Mouse (Mus musculus) stomach, embryonic 15.5 days (tissue): ENCODE measurements around the gene Atox1. TPM values are rescaled to one million over a fixed set of nuclear protein-coding genes. Genes with fewer than 3 reads are reported as not detected.

Experiments used
- ATAC-seq: fragments of 200-750 bp; cut with Nextera tagmentation; 2 replicates; pipeline ENCODE4 v1.8.0; 2017; ENCODE audit warnings: low read depth, moderate number of reproducible peaks, moderate TSS enrichment; ENCODE audit not compliant: insufficient read depth, low FRiP score
- H3K27ac ChIP-seq: fragments of 300-500 bp; sonication (generic); 2 replicates; pipeline ENCODE4 v1.5.1; 2015; ENCODE audit warnings: mild to moderate bottlenecking, inconsistent platforms
- H3K27me3 ChIP-seq: fragments of 300-500 bp; sonication (generic); replicated peaks from 2 replicates; pipeline ENCODE4 v1.6.1; 2015; ENCODE audit warnings: inconsistent platforms
- H3K36me3 ChIP-seq: fragments of 300-500 bp; sonication (generic); 2 replicates; pipeline ENCODE4 v1.6.1; 2015; ENCODE audit warnings: inconsistent platforms
- H3K4me1 ChIP-seq: fragments of 300-500 bp; sonication (generic); 2 replicates; pipeline ENCODE4 v1.6.1; 2015; ENCODE audit warnings: inconsistent platforms
- H3K4me2 ChIP-seq: fragments of 300-500 bp; sonication (generic); 2 replicates; pipeline ENCODE4 v1.6.1; 2015; ENCODE audit warnings: mild to moderate bottlenecking, inconsistent platforms
- H3K4me3 ChIP-seq: fragments of 300-500 bp; sonication (generic); replicated peaks from 2 replicates; pipeline ENCODE4 v1.5.1; 2015; ENCODE audit warnings: inconsistent platforms
- H3K9ac ChIP-seq: fragments of 300-500 bp; sonication (generic); 2 replicates; pipeline ENCODE4 v1.6.1; 2015; ENCODE audit warnings: inconsistent platforms
- H3K9me3 ChIP-seq: fragments of 300-500 bp; sonication (generic); 2 replicates; pipeline ENCODE4 v1.6.1; 2016; ENCODE audit warnings: inconsistent platforms
- WGBS: fragments of 180-500 bp; shearing (Covaris S2); methylation state at CpG from one replicate; pipeline ENCODE4 v1.1.7; 2015; 5-methylcytosine and 5-hydroxymethylcytosine counted together
- polyA plus RNA-seq: library from polyadenylated mRNA; unstranded; fragments of >200 nt; fragmentation: Nextera tagmentation; extraction: Ambion mirVana; gene quantifications from 2 replicates; pipeline ENCODE4 v1.2.1, GENCODE M21; 2015

The Atox1 gene
- 385 and 409 TPM in 2 replicates for polyA plus RNA-seq

- Histone ChIP-seq H3K27ac (peak within 1 kb of the TSS; percentile 82), H3K9me3 (no peaks in the 10 kb centered on the region), H3K36me3 (no peaks in the 10 kb centered on the region), H3K4me2 (peak within 1 kb of the TSS; percentile 77), H3K9ac (peak within 1 kb of the TSS; percentile 57), H3K27me3 (no peaks in the 10 kb centered on the region), H3K4me1 (peaks cover 13% of the 10 kb centered on the region), H3K4me3 (peak within 1 kb of the TSS; percentile 66)
- ATAC-seq = peak; percentile 97
- WGBS = under 1% methylated on average over 36 of the region's 36 CpGs
Measured at GRCm38 (mm10) chr11:55461019-55461645, at the start of gene Atox1. Gene Atox1, minus strand, starts transcription at chr11:55461239.

- Histone ChIP-seq H3K27me3 (no peaks in the 10 kb centered on the region), H3K4me3 (no peak overlapping the region), H3K27ac (no peak overlapping the region), H3K36me3 (0 out of 2 replicates have a peak, but pooled peaks cover 3% of the 10 kb centered on the region), H3K4me1 (no peaks in the 10 kb centered on the region), H3K9me3 (no peaks in the 10 kb centered on the region), H3K4me2 (no peak overlapping the region), H3K9ac (no peak overlapping the region)
- WGBS = 82% methylated on average over 3 of the region's 3 CpGs
- no peak for ATAC-seq
Measured at GRCm38 (mm10) chr11:55505485-55505884, 44.4 kb upstream of the Atox1 start.

- Histone ChIP-seq H3K4me2 (no peak overlapping the region), H3K9ac (no peak overlapping the region), H3K4me1 (no peaks in the 10 kb centered on the region), H3K27me3 (no peaks in the 10 kb centered on the region), H3K9me3 (no peaks in the 10 kb centered on the region), H3K27ac (no peak overlapping the region), H3K36me3 (peaks cover 20% of the 10 kb centered on the region), H3K4me3 (no peak overlapping the region)
- no peak for ATAC-seq
- WGBS = 82% methylated on average over 5 of the region's 5 CpGs
Measured at GRCm38 (mm10) chr11:55502886-55503285, 41.8 kb upstream of the Atox1 start.

DNA sequence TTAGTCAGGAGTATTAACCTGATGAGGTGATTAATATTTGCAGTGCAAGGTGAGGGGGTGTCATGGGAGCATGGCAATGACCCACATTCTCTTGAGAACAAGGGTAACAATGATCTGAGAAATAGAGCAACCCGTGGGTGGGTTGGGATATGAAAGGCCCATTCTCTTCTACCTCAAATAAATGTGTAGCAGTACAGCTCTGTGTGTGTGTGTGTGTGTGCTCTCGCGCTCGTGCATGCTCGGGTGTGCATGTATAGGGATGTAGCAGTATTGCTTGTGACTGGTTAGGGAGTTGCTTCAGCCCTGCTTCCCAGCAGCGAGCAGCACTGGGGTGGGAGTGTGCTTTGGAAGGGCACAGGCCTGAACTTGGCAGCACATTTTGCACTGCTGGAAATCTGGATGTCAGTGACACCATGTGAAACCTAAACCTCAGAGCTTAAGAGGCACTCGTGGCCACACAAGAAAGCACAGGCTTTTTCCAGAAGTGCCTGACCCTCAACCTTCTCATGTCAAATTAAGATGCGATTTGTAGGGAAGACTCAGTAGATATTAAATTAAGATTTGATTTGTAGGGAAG, 41.0 kb upstream of the Atox1 start:
- ATAC-seq = no peak

GRCm38 (mm10) chr11:55497885-55498284, 36.8 kb upstream of the Atox1 start:
- Histone ChIP-seq H3K9me3 (no peaks in the 10 kb centered on the region), H3K4me1 (no peaks in the 10 kb centered on the region), H3K4me2 (no peak overlapping the region), H3K27ac (no peak overlapping the region), H3K4me3 (no peak overlapping the region), H3K27me3 (no peaks in the 10 kb centered on the region), H3K9ac (no peak overlapping the region), H3K36me3 (peaks cover 58% of the 10 kb centered on the region)
- 52% methylated on average over 5 of the region's 5 CpGs for WGBS
- ATAC-seq = peak; percentile 56; the same call in 1 of the 2 replicates

More for the DNA sequence above, 41.0 kb upstream of the Atox1 start:
- Histone ChIP-seq H3K36me3 (peaks cover 25% of the 10 kb centered on the region), H3K9ac (no peak overlapping the region), H3K27me3 (no peaks in the 10 kb centered on the region), H3K4me3 (no peak overlapping the region), H3K9me3 (no peaks in the 10 kb centered on the region), H3K27ac (no peak overlapping the region), H3K4me1 (no peaks in the 10 kb centered on the region), H3K4me2 (no peak overlapping the region)
- 85% methylated on average over 8 of the region's 8 CpGs for whole genome bisulfite sequencing

DNA sequence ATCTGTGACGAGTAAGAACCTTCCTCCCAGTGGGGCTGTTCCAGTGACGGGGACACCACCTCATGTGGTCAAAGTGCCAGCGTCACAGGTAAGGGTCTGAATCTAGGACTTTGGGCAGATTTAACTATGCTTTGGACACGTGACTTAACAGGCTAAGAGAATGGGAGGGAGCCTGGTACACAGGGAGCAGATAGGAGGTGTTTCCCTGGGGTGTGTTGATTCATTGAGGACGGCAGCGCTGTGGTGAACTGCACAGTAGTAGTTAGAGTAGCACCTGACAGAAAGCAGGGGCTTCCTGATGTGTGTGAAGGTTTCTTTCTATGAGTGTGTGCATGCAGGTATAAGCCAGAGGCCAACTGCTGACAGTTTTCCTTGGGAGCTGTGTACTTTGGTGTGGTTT, 35.1 kb upstream of the Atox1 start:
- Histone ChIP-seq H3K9ac (no peak overlapping the region), H3K4me1 (no peaks in the 10 kb centered on the region), H3K4me3 (no peak overlapping the region), H3K4me2 (no peak overlapping the region), H3K36me3 (peaks cover 74% of the 10 kb centered on the region), H3K27ac (no peak overlapping the region), H3K9me3 (no peaks in the 10 kb centered on the region), H3K27me3 (no peaks in the 10 kb centered on the region)
- no peak for ATAC-seq
- 84% methylated on average over 6 of the region's 6 CpGs for WGBS

DNA sequence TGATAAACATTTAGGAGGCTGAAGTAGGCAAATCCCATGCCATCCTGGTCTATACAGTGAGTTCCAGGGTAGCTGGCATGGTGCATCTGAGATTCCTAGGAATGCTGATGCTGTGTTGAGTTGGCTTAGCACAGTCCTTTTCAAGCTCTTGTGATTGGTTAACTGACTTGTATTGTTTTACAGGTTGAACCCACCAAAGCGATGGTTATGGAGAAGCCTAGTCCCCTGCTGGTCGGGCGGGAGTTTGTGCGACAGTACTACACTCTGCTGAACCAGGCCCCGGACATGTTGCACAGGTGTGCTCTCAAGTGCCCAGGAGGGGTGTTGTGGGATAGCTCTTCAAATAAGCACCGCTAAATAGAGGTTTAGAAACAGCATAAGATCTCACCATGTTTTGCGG, 24.4 kb upstream of the Atox1 start:
- 95% methylated on average over 7 of the region's 7 CpGs for WGBS

DNA sequence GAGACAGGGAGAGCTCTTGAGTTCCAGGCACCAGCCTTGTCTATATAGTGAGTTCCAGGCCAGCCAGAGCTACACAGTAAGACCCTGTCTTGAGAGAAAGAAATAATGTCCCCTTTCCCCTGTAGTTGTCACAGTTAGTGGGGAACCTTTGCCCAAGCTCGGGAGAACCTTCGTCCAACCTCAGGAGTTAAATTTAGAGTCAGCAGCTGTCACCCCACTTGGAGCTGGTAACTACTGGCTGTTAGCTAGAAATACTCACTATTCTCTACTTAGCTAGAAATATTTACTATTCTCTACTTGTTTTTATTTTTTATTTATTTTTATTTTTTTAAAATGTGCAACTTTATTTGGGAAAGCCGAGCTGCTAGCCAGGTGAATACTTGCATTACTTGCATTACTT, 12.2 kb upstream of the Atox1 start:
- H3K4me2 ChIP-seq = no peak overlapping the region
- H3K36me3 ChIP-seq = 0 out of 2 replicates have a peak, but pooled peaks cover 7% of the 10 kb centered on the region
- H3K9me3 ChIP-seq = no peaks in the 10 kb centered on the region
- no peak overlapping the region for H3K4me3 ChIP-seq
- no peaks in the 10 kb centered on the region for H3K27me3 ChIP-seq
- peaks cover 14% of the 10 kb centered on the region for H3K4me1 ChIP-seq
- H3K9ac ChIP-seq = no peak overlapping the region
- WGBS = 88% methylated on average over 3 of the region's 3 CpGs
- no peak for ATAC-seq
- no peak overlapping the region for H3K27ac ChIP-seq

More for the DNA sequence above, 24.4 kb upstream of the Atox1 start:
- H3K9me3 ChIP-seq = no peaks in the 10 kb centered on the region
- ATAC-seq = no peak
- no peaks in the 10 kb centered on the region for H3K4me1 ChIP-seq
- no peak overlapping the region for H3K4me3 ChIP-seq
- H3K4me2 ChIP-seq = no peak overlapping the region
- H3K27me3 ChIP-seq = no peaks in the 10 kb centered on the region
- H3K27ac ChIP-seq = no peak overlapping the region
- H3K9ac ChIP-seq = no peak overlapping the region
- H3K36me3 ChIP-seq = peaks cover 52% of the 10 kb centered on the region

- 78% methylated on average over 7 of the region's 7 CpGs for WGBS
- no peaks in the 10 kb centered on the region for H3K27me3 ChIP-seq
- peak overlapping the region; percentile 95 for H3K4me3 ChIP-seq
- no peak for ATAC-seq
- peak overlapping the region; percentile 81 for H3K4me2 ChIP-seq
- H3K9ac ChIP-seq = no peak overlapping the region
- no peak overlapping the region for H3K27ac ChIP-seq
- H3K4me1 ChIP-seq = peaks cover 17% of the 10 kb centered on the region
- H3K9me3 ChIP-seq = no peaks in the 10 kb centered on the region
- H3K36me3 ChIP-seq = 0 out of 2 replicates have a peak, but pooled peaks cover 7% of the 10 kb centered on the region
Measured at GRCm38 (mm10) chr11:55471467-55471866, 10.4 kb upstream of the Atox1 start.

GRCm38 (mm10) chr11:55470761-55471160, 9.7 kb upstream of the Atox1 start:
- H3K27ac ChIP-seq = no peak overlapping the region
- 28% methylated on average over 8 of the region's 8 CpGs for WGBS
- no peaks in the 10 kb centered on the region for H3K9me3 ChIP-seq

GRCm38 (mm10) chr11:55469923-55470691, 9.1 kb upstream of the Atox1 start:
- H3K4me3 ChIP-seq = peak overlapping the region; percentile 95
- H3K4me2 ChIP-seq = peak overlapping the region; percentile 81
- no peak for ATAC-seq
- peak overlapping the region; percentile 95 for H3K9ac ChIP-seq
- H3K4me1 ChIP-seq = peaks cover 17% of the 10 kb centered on the region
- H3K27me3 ChIP-seq = no peaks in the 10 kb centered on the region
- H3K9me3 ChIP-seq = no peaks in the 10 kb centered on the region
- H3K36me3 ChIP-seq = 0 out of 2 replicates have a peak, but pooled peaks cover 7% of the 10 kb centered on the region
- under 1% methylated on average over 46 of the region's 46 CpGs for WGBS
- peak overlapping the region; percentile 89 for H3K27ac ChIP-seq

More at GRCm38 (mm10) chr11:55470761-55471160, 9.7 kb upstream of the Atox1 start:
- no peak for ATAC-seq
- Histone ChIP-seq H3K4me3 (peak overlapping the region; percentile 95), H3K4me2 (peak overlapping the region; percentile 81), H3K4me1 (peaks cover 17% of the 10 kb centered on the region), H3K36me3 (0 out of 2 replicates have a peak, but pooled peaks cover 7% of the 10 kb centered on the region), H3K9ac (no peak overlapping the region; the same call in 1 of the 2 replicates), H3K27me3 (no peaks in the 10 kb centered on the region)
